Mouse (Mus musculus) midbrain, embryonic 11.5 days (tissue): ENCODE data around the gene Lelp1. TPM values are rescaled to one million over a fixed set of nuclear protein-coding genes. Genes with fewer than 3 reads are reported as not detected.

Experiments used
- ATAC-seq: fragments of 200-750 bp; cut with Nextera tagmentation; 2 replicates; pipeline ENCODE4 v1.8.0; 2017; ENCODE audit warnings: moderate TSS enrichment, moderate library complexity; ENCODE audit not compliant: low FRiP score
- DNase-seq: peaks from one replicate; pipeline ENCODE4 v3.0.0; 2015; ENCODE audit warnings: low spot score; ENCODE audit errors: missing footprints
- H3K27ac ChIP-seq: fragments of 300-500 bp; sonication (generic); 2 replicates; pipeline ENCODE4 v1.5.1; 2014; ENCODE audit warnings: low read depth, low read length
- H3K27me3 ChIP-seq: fragments of 300-500 bp; sonication (generic); 2 replicates; pipeline ENCODE4 v1.6.1; 2014; ENCODE audit warnings: mild to moderate bottlenecking, low read length, moderate library complexity, mixed read lengths; ENCODE audit not compliant: control insufficient read depth, insufficient read depth
- H3K36me3 ChIP-seq: fragments of 300-500 bp; sonication (generic); 2 replicates; pipeline ENCODE4 v1.6.1; 2014; ENCODE audit warnings: mild to moderate bottlenecking, low read length, moderate library complexity, mixed read lengths; ENCODE audit not compliant: control insufficient read depth, insufficient read depth
- H3K4me1 ChIP-seq: fragments of 300-500 bp; sonication (generic); 2 replicates; pipeline ENCODE4 v1.6.1; 2014; ENCODE audit warnings: low read length; ENCODE audit not compliant: control insufficient read depth, insufficient read depth
- H3K4me2 ChIP-seq: fragments of 300-500 bp; sonication (generic); 2 replicates; pipeline ENCODE4 v1.6.1; 2014; ENCODE audit warnings: mild to moderate bottlenecking, moderate library complexity
- H3K4me3 ChIP-seq: fragments of 300-500 bp; sonication (generic); 2 replicates; pipeline ENCODE4 v1.5.1; 2014; ENCODE audit warnings: low read depth, low read length
- H3K9ac ChIP-seq: fragments of 300-500 bp; sonication (generic); 2 replicates; pipeline ENCODE4 v1.6.1; 2014; ENCODE audit warnings: low read length
- H3K9me3 ChIP-seq: fragments of 300-500 bp; sonication (generic); 2 replicates; pipeline ENCODE4 v1.6.1; 2016; ENCODE audit warnings: low read length; ENCODE audit not compliant: control insufficient read depth
- WGBS: fragments of 180-500 bp; shearing (Covaris S2); extraction: QIAGEN DNeasy Blood & Tissue Kit; methylation state at CpG from one replicate; pipeline ENCODE4 v1.1.7; 2014; 5-methylcytosine and 5-hydroxymethylcytosine counted together
- polyA plus RNA-seq: library from polyadenylated mRNA; unstranded; fragments of >200 nt; fragmentation: Nextera tagmentation; extraction: Ambion mirVana; gene quantifications from 2 replicates; pipeline ENCODE4 v1.2.1, GENCODE M21; 2014

Gene Lelp1
- polyA plus RNA-seq, 1 experiment from 2014 or later: not detected

DNA sequence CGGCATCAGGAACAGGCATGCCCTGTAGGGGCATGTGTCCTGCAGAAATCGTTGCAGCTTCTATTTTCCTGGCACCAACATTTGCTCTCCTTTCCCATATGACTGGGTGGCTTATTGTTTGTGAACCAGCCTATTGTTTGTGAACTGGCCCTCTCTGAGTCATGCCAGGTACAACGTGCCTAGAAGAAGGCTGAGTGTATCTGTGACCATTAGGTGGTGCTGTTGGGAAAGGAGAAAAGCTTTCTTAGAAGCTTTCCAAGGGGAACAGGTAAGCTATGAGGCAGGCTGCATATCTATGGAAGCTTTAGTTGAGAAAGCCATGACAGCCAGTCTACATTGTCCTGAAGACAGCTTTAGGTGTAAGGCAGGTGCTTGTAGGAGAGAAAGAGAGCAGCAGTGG lies 24.6 kb downstream of the Lelp1 start:
- no peak for ATAC-seq
- WGBS: 32% methylated on average over 3 of the region's 3 CpGs
- DNase-seq: no peak

DNA sequence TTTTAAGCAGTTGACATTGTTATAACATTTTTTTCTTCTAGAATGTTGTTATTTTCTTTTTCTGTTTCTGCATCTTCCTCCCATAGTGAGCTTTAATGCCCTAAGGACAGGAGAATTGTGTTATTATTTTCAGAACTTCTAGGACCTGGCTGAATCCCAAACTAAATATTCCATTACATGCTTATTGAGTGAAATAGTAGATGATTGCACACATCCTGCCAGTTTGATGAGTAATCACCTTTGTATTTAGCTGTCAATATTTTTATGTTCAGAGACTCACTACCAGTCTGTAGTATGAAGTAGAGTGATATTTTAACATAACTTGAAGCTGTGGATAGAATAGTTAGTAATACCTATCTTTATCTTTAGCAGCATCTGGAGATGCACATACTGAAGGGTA lies 31.0 kb downstream of the Lelp1 start:
- Histone ChIP-seq H3K36me3 (no peaks in the 10 kb centered on the region), H3K27ac (no peak overlapping the region), H3K4me1 (peaks cover 2% of the 10 kb centered on the region; the same call in 1 of the 2 replicates), H3K4me2 (no peak overlapping the region), H3K9ac (no peak overlapping the region), H3K27me3 (no peaks in the 10 kb centered on the region), H3K9me3 (no peaks in the 10 kb centered on the region), H3K4me3 (no peak overlapping the region)
- DNase-seq (no peak), ATAC-seq (no peak)

More for the DNA sequence above, 24.6 kb downstream of the Lelp1 start:
- Histone ChIP-seq H3K9me3 (no peaks in the 10 kb centered on the region), H3K27ac (no peak overlapping the region), H3K4me2 (no peak overlapping the region), H3K27me3 (no peaks in the 10 kb centered on the region), H3K36me3 (no peaks in the 10 kb centered on the region), H3K4me1 (no peaks in the 10 kb centered on the region), H3K9ac (no peak overlapping the region), H3K4me3 (no peak overlapping the region)

DNA sequence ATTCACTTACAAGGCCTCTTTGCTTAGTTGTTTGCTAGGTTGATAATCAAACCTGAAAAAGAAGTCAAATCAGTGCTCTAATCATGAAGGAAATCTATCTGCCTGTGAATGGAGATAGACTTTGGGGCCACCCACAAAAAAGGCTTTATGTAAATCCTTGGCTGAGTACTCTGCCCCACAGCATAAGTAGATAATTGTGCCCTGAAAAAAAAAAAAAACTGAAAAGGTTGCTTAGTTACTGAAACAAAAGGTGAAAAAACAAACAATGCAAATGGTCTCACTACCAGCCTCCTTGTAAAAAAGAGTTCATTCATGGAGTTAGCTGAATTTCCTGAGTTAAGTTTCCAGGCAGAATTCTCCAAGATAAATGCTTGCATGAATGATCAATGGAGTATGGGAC lies 31.8 kb downstream of the Lelp1 start:
- no peak overlapping the region for H3K9ac ChIP-seq
- H3K36me3 ChIP-seq: no peaks in the 10 kb centered on the region
- ATAC-seq (peak; percentile 70), DNase-seq (no peak)
- no peak overlapping the region for H3K4me3 ChIP-seq
- H3K27ac ChIP-seq: no peak overlapping the region
- H3K4me2 ChIP-seq: no peak overlapping the region
- no peaks in the 10 kb centered on the region for H3K27me3 ChIP-seq
- H3K9me3 ChIP-seq: no peaks in the 10 kb centered on the region
- H3K4me1 ChIP-seq: peaks cover 3% of the 10 kb centered on the region; the same call in 1 of the 2 replicates

DNA sequence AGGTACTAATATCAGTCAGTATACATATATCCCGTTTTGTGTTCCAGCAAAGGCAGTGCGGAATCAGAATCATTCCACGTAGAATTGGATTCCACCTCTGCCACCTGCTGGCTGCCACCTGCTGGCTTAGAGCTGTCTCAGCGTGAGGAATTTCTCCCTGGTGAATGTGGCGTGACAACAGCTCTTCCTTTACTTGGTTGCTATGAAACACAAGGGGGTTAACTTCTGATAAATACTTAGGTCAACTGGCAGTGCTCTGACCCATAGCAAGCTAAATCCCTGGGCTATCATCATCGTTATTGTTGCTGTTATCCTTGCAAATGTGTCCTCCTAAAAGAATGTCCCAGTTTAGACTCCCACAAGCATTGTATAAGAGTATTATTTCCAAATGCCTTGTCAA lies 36.0 kb downstream of the Lelp1 start:
- no peak overlapping the region for H3K4me3 ChIP-seq
- peaks cover 3% of the 10 kb centered on the region; the same call in 1 of the 2 replicates for H3K4me1 ChIP-seq
- H3K36me3 ChIP-seq: no peaks in the 10 kb centered on the region
- whole genome bisulfite sequencing: 10% methylated on average over 6 of the region's 6 CpGs
- ATAC-seq: peak; percentile 65; the same call in 1 of the 2 replicates
- no peak overlapping the region for H3K9ac ChIP-seq
- H3K27me3 ChIP-seq: no peaks in the 10 kb centered on the region
- DNase-seq: peak; percentile 82
- H3K4me2 ChIP-seq: no peak overlapping the region
- H3K9me3 ChIP-seq: no peaks in the 10 kb centered on the region
- H3K27ac ChIP-seq: no peak overlapping the region

Other genes with a start within 250 kb of the Lelp1 start
- not detected in 2 replicates for gene Pglyrp3, start 128.2 kb downstream of the Lelp1 start, polyA plus RNA-seq
- 0.70 and 0.76 TPM in 2 replicates for gene Lor, start 59.6 kb downstream of the Lelp1 start, polyA plus RNA-seq
- gene Prr9, start 18.8 kb downstream of the Lelp1 start, polyA plus RNA-seq: not detected in 2 replicates
- gene Sprr2a1, start 73.1 kb upstream of the Lelp1 start, polyA plus RNA-seq: not detected in 2 replicates
- gene Sprr2a2, start 73.2 kb upstream of the Lelp1 start, polyA plus RNA-seq: not detected in 2 replicates
- gene Sprr2a3, start 142.7 kb upstream of the Lelp1 start, polyA plus RNA-seq: not detected in 2 replicates
- not detected in 2 replicates for gene Sprr2b, start 173.9 kb upstream of the Lelp1 start, polyA plus RNA-seq
- gene Sprr2d, start 196.4 kb upstream of the Lelp1 start, polyA plus RNA-seq: not detected in 2 replicates
- not detected in 2 replicates for gene Sprr2e, start 209.4 kb upstream of the Lelp1 start, polyA plus RNA-seq
- gene Sprr2f, start 222.4 kb upstream of the Lelp1 start, polyA plus RNA-seq: not detected in 2 replicates
- gene Sprr2h, start 242.9 kb upstream of the Lelp1 start, polyA plus RNA-seq: not detected in 2 replicates